Mouse (Mus musculus) myocyte (in vitro differentiated cells): ENCODE measurements around the gene Lrrc61.

Experiments
- CEBPB ChIP-seq: IDR thresholded peaks from 2 replicates; pipeline ENCODE4 v1.6.1; 2011; ENCODE audit warnings: mild to moderate bottlenecking, moderate library complexity; ENCODE audit not compliant: poor library complexity, insufficient read depth, severe bottlenecking
- E2F4 ChIP-seq: IDR thresholded peaks from one replicate; pipeline ENCODE4 v1.6.1; 2011; ENCODE audit warnings: mild to moderate bottlenecking, control low read depth, moderate library complexity; ENCODE audit not compliant: insufficient read depth
- MAX ChIP-seq: IDR thresholded peaks from one replicate; pipeline ENCODE4 v1.6.1; 2011; ENCODE audit warnings: low read depth, mild to moderate bottlenecking, control low read depth
- MYOD1 ChIP-seq, 3 experiments: IDR thresholded peaks; one replicate each; pipeline ENCODE4 v1.6.1; 2011; ENCODE audit warnings: control low read depth in 2 of 3, low read depth in 2 of 3, mild to moderate bottlenecking in 2 of 3, moderate library complexity in 1 of 3; ENCODE audit not compliant: insufficient read length in 2 of 3, control insufficient read depth in 1 of 3
- POLR2A ChIP-seq: IDR thresholded peaks from one replicate; pipeline ENCODE4 v1.6.1; 2011; ENCODE audit warnings: low read depth, mild to moderate bottlenecking, control low read depth, moderate library complexity; ENCODE audit not compliant: insufficient read length
- POLR2AphosphoS2 ChIP-seq: IDR thresholded peaks from one replicate; pipeline ENCODE4 v1.6.1; 2011; ENCODE audit warnings: low read depth, control low read depth; ENCODE audit not compliant: insufficient read length
- TCF12 ChIP-seq: IDR thresholded peaks from one replicate; pipeline ENCODE4 v1.6.1; 2011; ENCODE audit warnings: mild to moderate bottlenecking, control low read depth; ENCODE audit not compliant: poor library complexity, insufficient read depth, severe bottlenecking
- TCF3 ChIP-seq: IDR thresholded peaks from one replicate; pipeline ENCODE4 v1.6.1; 2011; ENCODE audit warnings: low read depth, control low read depth; ENCODE audit not compliant: insufficient read length
- USF1 ChIP-seq: IDR thresholded peaks from one replicate; pipeline ENCODE4 v1.6.1; 2011; ENCODE audit warnings: low read depth, mild to moderate bottlenecking, control low read depth, moderate library complexity

DNA sequence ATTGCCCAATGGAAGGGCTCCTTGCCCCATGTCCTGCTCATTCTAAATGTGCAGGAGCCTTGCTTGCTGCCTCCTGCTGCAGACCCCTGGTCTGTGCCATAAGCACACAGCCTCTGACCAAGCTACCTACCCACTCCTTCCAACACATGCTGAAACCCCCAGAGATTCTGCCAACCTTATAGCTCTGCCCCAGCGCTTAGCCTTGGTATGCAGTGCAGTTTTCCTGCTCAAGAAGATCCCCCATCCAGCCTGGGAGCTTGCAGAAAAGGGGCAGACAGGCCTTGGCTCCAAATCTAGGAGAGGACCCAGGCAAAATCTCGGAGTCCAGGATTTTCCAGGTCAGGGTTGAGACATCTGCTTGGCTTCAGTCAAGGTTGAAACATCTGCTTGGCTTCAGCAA is 21.1 kb upstream of the Lrrc61 start:
- TF ChIP-seq POLR2A = no peak
- TF ChIP-seq USF1 = no peak
- TF ChIP-seq CEBPB = no peak
- TF ChIP-seq E2F4 = no peak
- TF ChIP-seq MYOD1 (IDR thresholded peaks at IDR 0.05; ENCODE audit: control insufficient read depth in 1 of 3, insufficient read length in 2 of 3, low read depth in 2 of 3) = no peak
- TF ChIP-seq TCF3 = no peak
- no peak for TF ChIP-seq POLR2AphosphoS2
- TF ChIP-seq TCF12 = no peak
- TF ChIP-seq MAX = no peak
